ENCODE assay signal across 10 mouse cellular contexts in the genomic region with DNA sequence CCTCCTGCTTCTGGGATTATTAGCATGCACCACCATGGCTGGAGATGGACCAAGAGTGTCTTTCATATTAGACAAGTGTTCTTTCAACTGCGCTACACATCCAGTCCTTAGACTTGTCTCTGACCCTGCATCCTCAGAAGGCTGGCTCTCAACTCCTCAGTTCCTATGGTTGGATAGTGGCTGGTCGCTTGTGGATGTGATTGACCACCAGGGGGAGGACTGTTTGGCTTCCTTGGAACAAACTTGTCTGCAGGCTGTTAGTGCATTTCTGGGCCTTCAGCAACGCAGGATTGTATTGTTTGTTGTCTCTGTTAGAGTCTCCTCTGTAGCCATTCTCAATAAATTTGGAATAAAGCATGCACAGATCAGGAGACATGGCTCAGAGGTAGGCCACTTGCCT. TPM values are rescaled to one million over a fixed set of nuclear protein-coding genes. Genes with fewer than 3 reads are reported as not detected.
DNase-seq lines count a peak whose midpoint lies in the region; ATAC-seq and TF ChIP-seq lines count a peak whose summit lies in the region.
"Had no signal": no experiment of that assay in that cellular context is flagged by ENCODE, and none has a peak within 500 bp of the region (broad histone marks: within the 10 kb centered on the region; RNA-seq: fewer than 3 reads in every experiment).

No protein-coding gene starts in this region.

- no peak overlapping the region for H3K27ac ChIP-seq in forebrain, embryonic 15.5 days (replicated peaks)
- no peak overlapping the region for H3K27ac ChIP-seq in forebrain, embryonic 11.5 days (ENCODE audit: low read depth, low read length)
- no peak overlapping the region for H3K27ac ChIP-seq in midbrain, embryonic 10.5 days (replicated peaks)
- H3K27ac ChIP-seq in midbrain, embryonic 13.5 days: no peak overlapping the region
- H3K27ac ChIP-seq in bone marrow, adult 2 months (ENCODE audit: control insufficient read depth, insufficient read depth, low read depth, low read length, poor library complexity): no peak overlapping the region
- H3K27ac ChIP-seq: lung, embryonic 15.5 days had no signal

- H3K9me3 ChIP-seq in forebrain, embryonic 15.5 days: no peaks in the 10 kb centered on the region
- no peaks in the 10 kb centered on the region for H3K9me3 ChIP-seq in forebrain, embryonic 11.5 days (ENCODE audit: control insufficient read depth, low read length)
- no peaks in the 10 kb centered on the region for H3K9me3 ChIP-seq in midbrain, embryonic 10.5 days (replicated peaks)
- H3K9me3 ChIP-seq in midbrain, embryonic 13.5 days: no peaks in the 10 kb centered on the region; the same call in 1 of the 2 replicates
- H3K9me3 ChIP-seq: lung, embryonic 15.5 days had no signal

- no peaks in the 10 kb centered on the region for H3K27me3 ChIP-seq in forebrain, embryonic 15.5 days
- no peaks in the 10 kb centered on the region for H3K27me3 ChIP-seq in forebrain, embryonic 11.5 days (ENCODE audit: control insufficient read depth, insufficient read depth, low read length)
- no peaks in the 10 kb centered on the region for H3K27me3 ChIP-seq in midbrain, embryonic 10.5 days (ENCODE audit: low read depth, poor library complexity, severe bottlenecking)
- no peaks in the 10 kb centered on the region for H3K27me3 ChIP-seq in midbrain, embryonic 13.5 days
- H3K27me3 ChIP-seq: lung, embryonic 15.5 days had no signal

- TF ChIP-seq POLR2A in bone marrow, adult 2 months (IDR thresholded peaks at IDR 0.05; ENCODE audit: borderline replicate concordance, control insufficient read depth, low read depth, low read length): no peak

- H3K9ac ChIP-seq in forebrain, embryonic 15.5 days (replicated peaks): no peak overlapping the region
- no peak overlapping the region for H3K9ac ChIP-seq in forebrain, embryonic 11.5 days (ENCODE audit: low read length)
- no peak overlapping the region for H3K9ac ChIP-seq in midbrain, embryonic 13.5 days (replicated peaks)
- H3K9ac ChIP-seq: lung, embryonic 15.5 days had no signal

- DNase-seq in forebrain, embryonic 11.5 days (ENCODE audit: low spot score): no peak
- peak; percentile 26 for DNase-seq in midbrain, embryonic 10.5 days (ENCODE audit: low spot score)
- peak; percentile 21 for DNase-seq in gastrocnemius, postnatal 10 days
- peak; percentile 57 for DNase-seq in lung, postnatal 14 days
- no peak for DNase-seq in spleen, postnatal 36 days (ENCODE audit: low spot score in 2 of 2)

- 52% methylated on average over 3 of the region's 3 CpGs for WGBS in forebrain, embryonic 15.5 days
- 51% methylated on average over 3 of the region's 3 CpGs for WGBS in forebrain, embryonic 11.5 days
- WGBS in midbrain, embryonic 10.5 days: 52% methylated on average over 3 of the region's 3 CpGs
- WGBS in midbrain, embryonic 13.5 days: 58% methylated on average over 3 of the region's 3 CpGs
- 63% methylated on average over 3 of the region's 3 CpGs for WGBS in bone marrow, adult 2 months

- ATAC-seq in forebrain, embryonic 15.5 days (replicated peaks): peak; percentile 51; the same call in 1 of the 2 replicates
- no peak for ATAC-seq in forebrain, embryonic 11.5 days (replicated peaks; ENCODE audit: low FRiP score)
- ATAC-seq in midbrain, embryonic 13.5 days: no peak

- no peak overlapping the region for H3K4me3 ChIP-seq in forebrain, embryonic 15.5 days
- no peak overlapping the region for H3K4me3 ChIP-seq in forebrain, embryonic 11.5 days (ENCODE audit: low read depth, low read length)
- no peak overlapping the region for H3K4me3 ChIP-seq in midbrain, embryonic 10.5 days
- H3K4me3 ChIP-seq in midbrain, embryonic 13.5 days (replicated peaks): no peak overlapping the region
- no peak overlapping the region for H3K4me3 ChIP-seq in bone marrow, adult 2 months (replicated peaks; ENCODE audit: control insufficient read depth, low read depth, low read length)
- H3K4me3 ChIP-seq: lung, embryonic 15.5 days had no signal

- no peak overlapping the region for H3K4me2 ChIP-seq in forebrain, embryonic 15.5 days (replicated peaks)
- no peak overlapping the region for H3K4me2 ChIP-seq in forebrain, embryonic 11.5 days (ENCODE audit: low read depth, low read length, severe bottlenecking)
- no peak overlapping the region for H3K4me2 ChIP-seq in midbrain, embryonic 13.5 days (replicated peaks)
- H3K4me2 ChIP-seq: lung, embryonic 15.5 days had no signal

- no peaks in the 10 kb centered on the region for H3K36me3 ChIP-seq in forebrain, embryonic 15.5 days
- no peaks in the 10 kb centered on the region for H3K36me3 ChIP-seq in forebrain, embryonic 11.5 days (ENCODE audit: control insufficient read depth, insufficient read depth, low read length)
- H3K36me3 ChIP-seq in midbrain, embryonic 10.5 days: no peaks in the 10 kb centered on the region
- no peaks in the 10 kb centered on the region for H3K36me3 ChIP-seq in midbrain, embryonic 13.5 days
- H3K36me3 ChIP-seq: G1E; lung, embryonic 15.5 days had no signal

- TF ChIP-seq CTCF in bone marrow, adult 2 months (IDR thresholded peaks at IDR 0.05; ENCODE audit: control insufficient read depth, insufficient read depth, low read length): 0 out of 2 replicates have a peak, but pooled peaks have one; percentile 26

- H3K4me1 ChIP-seq in forebrain, embryonic 15.5 days: no peaks in the 10 kb centered on the region
- H3K4me1 ChIP-seq in forebrain, embryonic 11.5 days (replicated peaks; ENCODE audit: control insufficient read depth, insufficient read depth, low read length): no peaks in the 10 kb centered on the region
- no peaks in the 10 kb centered on the region for H3K4me1 ChIP-seq in midbrain, embryonic 10.5 days
- no peaks in the 10 kb centered on the region for H3K4me1 ChIP-seq in midbrain, embryonic 13.5 days (replicated peaks)
- H3K4me1 ChIP-seq in bone marrow, adult 2 months (ENCODE audit: control insufficient read depth, insufficient read depth, low read length): no peaks in the 10 kb centered on the region
- H3K4me1 ChIP-seq: lung, embryonic 15.5 days had no signal

RNA-seq across cellular contexts. Expression of gene Farp1, which starts 55.4 kb away (rescaled TPM):
- 31.1 and 35.6 TPM in 2 replicates for polyA plus RNA-seq in forebrain, embryonic 15.5 days (2015; fragmentation: Nextera tagmentation; extraction: Ambion mirVana)
- polyA plus RNA-seq in forebrain, embryonic 11.5 days (2014; fragmentation: Nextera tagmentation; extraction: Ambion mirVana): 32.0 and 33.8 TPM in 2 replicates
- 18.2 and 20.1 TPM in 2 replicates for polyA plus RNA-seq in midbrain, embryonic 10.5 days (2016; fragmentation: Nextera tagmentation; extraction: Ambion mirVana)
- 21.3 and 22.5 TPM in 2 replicates for polyA plus RNA-seq in midbrain, embryonic 13.5 days (2015; fragmentation: Nextera tagmentation; extraction: Ambion mirVana)
- 1.5 and 4.2 TPM in 2 replicates for polyA plus RNA-seq in bone marrow, adult 2 months (2011; ENCODE audit: insufficient read depth, insufficient read length, low replicate concordance, missing spikeins)
- total RNA-seq in gastrocnemius, postnatal 10 days (2021): 10 to 100 TPM; 17.5 to 27.5 TPM

Comparison
In these comparisons a context has a peak if more than half of its experiments do, and no peak if none do; other contexts are left out.
1. DNase-seq: peak in midbrain, embryonic 10.5 days (single experiment), gastrocnemius, postnatal 10 days (single experiment) and lung, postnatal 14 days (single experiment); none in forebrain, embryonic 11.5 days (single experiment) and spleen, postnatal 36 days (0 of 2).